Mouse (Mus musculus): ENCODE measurements around the gene Zbtb44.

GRCm38 (mm10) chr9:31085556-31085955 is 55.1 kb downstream of the Zbtb44 start:
- no peak for TF ChIP-seq CTCF (IDR thresholded peaks at IDR 0.05; ENCODE audit: low read depth)
- TF ChIP-seq EP300 (optimal IDR thresholded peaks at IDR 0.05): no peak
